Mouse (Mus musculus): Measurements from ENCODE around the gene Gp1bb.

DNA sequence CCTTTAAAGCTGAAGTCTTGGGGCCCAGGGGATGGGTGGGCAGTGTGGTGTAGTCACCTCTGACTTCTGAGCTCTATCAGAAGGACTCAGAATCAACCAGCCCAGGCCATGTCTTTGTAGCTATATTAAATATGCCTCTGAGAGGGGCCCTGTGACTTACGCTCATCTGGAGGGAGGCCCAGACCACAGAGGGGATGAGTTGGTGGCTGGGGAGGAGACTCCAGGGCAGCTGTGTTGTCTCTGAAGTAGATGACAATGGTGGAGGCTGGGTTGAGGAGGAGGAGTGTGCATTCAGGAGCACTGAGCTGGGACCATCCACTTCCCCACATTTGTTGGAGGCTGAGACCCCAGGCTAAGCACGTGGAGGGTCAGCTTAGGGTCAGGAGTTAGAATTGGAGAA lies 3.9 kb downstream of the Gp1bb start:
- TF ChIP-seq CTCF (IDR thresholded peaks at IDR 0.05): no peak
- TF ChIP-seq EP300 (IDR thresholded peaks at IDR 0.05): no peak
